Mouse (Mus musculus) ES-E14 (cell line): ENCODE results near the gene Tuba3b.

ENCODE experiments used
- CHD2 ChIP-seq: IDR thresholded peaks from 2 replicates; pipeline ENCODE4 v1.6.1; 2014; ENCODE audit warnings: mild to moderate bottlenecking, low read depth, low read length, inconsistent platforms
- ZC3H11A ChIP-seq: IDR thresholded peaks from 2 replicates; pipeline ENCODE4 v1.6.1; 2012; ENCODE audit warnings: low read depth, mild to moderate bottlenecking, inconsistent platforms, low read length, borderline replicate concordance

GRCm38 (mm10) chr6:145598794-145599555 is 16.6 kb upstream of the Tuba3b start:
- TF ChIP-seq CHD2 (no peak), ZC3H11A (no peak)
